Mouse (Mus musculus) cerebellum, adult 8-10 months (tissue): ENCODE measurements around the gene Olfr535.
"Not testable (repeated sequence)": the region's sequence is repeated elsewhere in the genome, so short reads cannot be mapped to it uniquely, and the experiment has no call there.

ENCODE experiments used
- DNase-seq: peaks from one replicate; pipeline ENCODE4 v3.0.0; 2022

Gene Olfr535

GRCm38 (mm10) chr7:140483916-140484315, at the start of gene Olfr535:
Gene Olfr535, plus strand, starts transcription at chr7:140484216.
- DNase-seq, result no peak

GRCm38 (mm10) chr7:140443141-140443540, 40.9 kb upstream of the Olfr535 start:
- no peak for DNase-seq

GRCm38 (mm10) chr7:140463070-140463469, 20.9 kb upstream of the Olfr535 start, which contains the start of gene Olfr533:
Gene Olfr533, plus strand, starts transcription at chr7:140463370.
- DNase-seq, result not testable (repeated sequence)

GRCm38 (mm10) chr7:140477886-140478285, 6.1 kb upstream of the Olfr535 start:
- no peak for DNase-seq

GRCm38 (mm10) chr7:140478733-140479132, 5.3 kb upstream of the Olfr535 start:
- DNase-seq, result no peak

GRCm38 (mm10) chr7:140488981-140489380, 5.0 kb downstream of the Olfr535 start:
- no peak for DNase-seq

- no peak for DNase-seq
Measured at GRCm38 (mm10) chr7:140494231-140494630, 10.2 kb downstream of the Olfr535 start.

- DNase-seq, result no peak
Measured at GRCm38 (mm10) chr7:140494702-140495101, 10.7 kb downstream of the Olfr535 start.

- not testable (repeated sequence) for DNase-seq
Measured at GRCm38 (mm10) chr7:140507346-140508021, 23.5 kb downstream of the Olfr535 start, which contains the start of gene Olfr536. Gene Olfr536, minus strand, starts transcription at chr7:140507396.

GRCm38 (mm10) chr7:140539746-140540145, 55.7 kb downstream of the Olfr535 start:
- no peak for DNase-seq
